Mouse (Mus musculus): ENCODE data around the gene Pim2. TPM values are rescaled to one million over a fixed set of nuclear protein-coding genes. Genes with fewer than 3 reads are reported as not detected.

The Pim2 gene
- polyA plus RNA-seq (2015; fragmentation: Nextera tagmentation; extraction: Ambion mirVana), result 25.7 and 27.0 TPM in 2 replicates

DNA sequence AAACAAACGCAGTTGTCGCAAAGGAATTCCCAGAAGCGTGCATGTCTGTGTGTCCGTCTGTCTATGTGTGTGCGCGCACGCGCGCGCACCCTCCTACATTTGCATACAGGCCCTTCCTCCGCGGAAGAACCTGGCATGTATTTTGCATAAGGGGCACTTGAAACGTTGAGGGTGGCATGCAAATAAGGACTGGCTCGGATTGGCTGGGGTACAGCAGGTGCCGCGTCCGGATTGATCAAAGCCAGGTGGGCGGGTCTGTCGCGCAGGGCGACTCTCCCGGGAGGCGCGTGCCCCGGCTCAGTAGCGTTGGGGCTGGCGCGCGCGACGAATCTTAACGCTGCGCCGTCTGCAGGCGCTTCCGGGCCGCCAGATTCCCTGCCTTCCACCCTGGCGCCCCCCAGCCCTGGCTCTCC is at the start of gene Pim2:
Gene Pim2, plus strand, starts transcription at position 256 of the 413 bp plus-strand sequence.
- 14% methylated on average over 38 of the region's 38 CpGs for WGBS
- H3K9me3 ChIP-seq (ENCODE audit: control insufficient read depth, low read length), result no peaks in the 10 kb centered on the region
- H3K27ac ChIP-seq (ENCODE audit: low read depth, low read length), result peak within 1 kb of the TSS; percentile 71
- H3K27me3 ChIP-seq (replicated peaks; ENCODE audit: control insufficient read depth, insufficient read depth, low read length), result no peaks in the 10 kb centered on the region
- H3K9ac ChIP-seq (ENCODE audit: low read depth, low read length), result peak within 1 kb of the TSS; percentile 67
- no peaks in the 10 kb centered on the region for H3K36me3 ChIP-seq (ENCODE audit: control insufficient read depth, insufficient read depth, low read length)
- peaks cover 2% of the 10 kb centered on the region for H3K4me1 ChIP-seq (ENCODE audit: control insufficient read depth, insufficient read depth, low read depth, low read length)
- ATAC-seq, result peak; percentile 91
- peak within 1 kb of the TSS; percentile 56 for H3K4me3 ChIP-seq (ENCODE audit: low read length)
- H3K4me2 ChIP-seq (ENCODE audit: low read length), result peak within 1 kb of the TSS; percentile 72

DNA sequence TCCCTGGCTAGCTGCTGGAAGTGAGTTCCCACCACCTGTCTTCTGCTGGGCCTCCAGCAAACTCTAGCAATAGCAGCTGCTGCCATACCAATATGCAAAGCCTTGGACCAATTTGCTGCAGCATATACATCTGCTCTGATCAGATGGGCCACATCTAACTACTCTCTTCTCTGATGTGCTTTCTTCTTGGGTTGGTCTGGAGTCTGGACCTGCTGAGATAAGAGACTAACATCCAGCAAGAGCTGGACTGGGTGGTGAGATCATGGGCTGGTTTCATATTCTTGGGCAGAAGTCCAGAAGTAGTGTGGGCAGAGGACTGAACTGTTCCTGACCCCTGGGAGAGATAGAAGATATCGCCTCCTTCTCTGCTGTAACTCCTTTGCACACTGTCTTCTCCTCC is 40.9 kb upstream of the Pim2 start:
- no peak for ATAC-seq
- Histone ChIP-seq H3K4me1 (ENCODE audit: control insufficient read depth, insufficient read depth, low read depth, low read length) (no peaks in the 10 kb centered on the region), H3K9me3 (ENCODE audit: control insufficient read depth, low read length) (no peaks in the 10 kb centered on the region; the same call in 1 of the 2 replicates), H3K27ac (ENCODE audit: low read depth, low read length) (no peak overlapping the region), H3K4me3 (ENCODE audit: low read length) (no peak overlapping the region), H3K4me2 (ENCODE audit: low read length) (no peak overlapping the region), H3K9ac (ENCODE audit: low read depth, low read length) (no peak overlapping the region), H3K36me3 (ENCODE audit: control insufficient read depth, insufficient read depth, low read length) (no peaks in the 10 kb centered on the region; the same call in 1 of the 2 replicates), H3K27me3 (replicated peaks; ENCODE audit: control insufficient read depth, insufficient read depth, low read length) (no peaks in the 10 kb centered on the region)
- 74% methylated on average over 1 of the region's 1 CpGs for WGBS

DNA sequence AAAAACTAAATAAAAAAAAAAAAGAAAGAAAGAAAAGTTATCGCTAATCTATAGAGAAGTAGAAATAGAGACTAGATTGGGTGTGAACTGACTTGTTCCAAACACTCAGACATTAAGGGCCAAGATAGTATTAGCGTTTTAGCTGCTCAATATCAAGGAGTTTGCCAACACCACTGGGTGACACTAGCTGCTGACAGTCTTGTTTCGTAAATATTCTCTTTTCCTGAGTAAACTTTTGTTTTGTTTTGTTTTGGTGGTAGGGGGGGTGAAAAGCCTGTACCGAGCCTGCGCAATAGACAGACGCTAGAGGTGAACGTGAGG is 37.3 kb upstream of the Pim2 start:
- Histone ChIP-seq H3K4me2 (ENCODE audit: low read length) (peak overlapping the region; percentile 54), H3K4me1 (ENCODE audit: control insufficient read depth, insufficient read depth, low read depth, low read length) (peaks cover 19% of the 10 kb centered on the region), H3K36me3 (ENCODE audit: control insufficient read depth, insufficient read depth, low read length) (no peaks in the 10 kb centered on the region; the same call in 1 of the 2 replicates), H3K9me3 (ENCODE audit: control insufficient read depth, low read length) (no peaks in the 10 kb centered on the region; the same call in 1 of the 2 replicates), H3K27ac (ENCODE audit: low read depth, low read length) (no peak overlapping the region), H3K4me3 (ENCODE audit: low read length) (peak overlapping the region; percentile 70), H3K27me3 (replicated peaks; ENCODE audit: control insufficient read depth, insufficient read depth, low read length) (no peaks in the 10 kb centered on the region), H3K9ac (ENCODE audit: low read depth, low read length) (no peak overlapping the region)
- no peak for ATAC-seq
- WGBS, result 23% methylated on average over 7 of the region's 7 CpGs

DNA sequence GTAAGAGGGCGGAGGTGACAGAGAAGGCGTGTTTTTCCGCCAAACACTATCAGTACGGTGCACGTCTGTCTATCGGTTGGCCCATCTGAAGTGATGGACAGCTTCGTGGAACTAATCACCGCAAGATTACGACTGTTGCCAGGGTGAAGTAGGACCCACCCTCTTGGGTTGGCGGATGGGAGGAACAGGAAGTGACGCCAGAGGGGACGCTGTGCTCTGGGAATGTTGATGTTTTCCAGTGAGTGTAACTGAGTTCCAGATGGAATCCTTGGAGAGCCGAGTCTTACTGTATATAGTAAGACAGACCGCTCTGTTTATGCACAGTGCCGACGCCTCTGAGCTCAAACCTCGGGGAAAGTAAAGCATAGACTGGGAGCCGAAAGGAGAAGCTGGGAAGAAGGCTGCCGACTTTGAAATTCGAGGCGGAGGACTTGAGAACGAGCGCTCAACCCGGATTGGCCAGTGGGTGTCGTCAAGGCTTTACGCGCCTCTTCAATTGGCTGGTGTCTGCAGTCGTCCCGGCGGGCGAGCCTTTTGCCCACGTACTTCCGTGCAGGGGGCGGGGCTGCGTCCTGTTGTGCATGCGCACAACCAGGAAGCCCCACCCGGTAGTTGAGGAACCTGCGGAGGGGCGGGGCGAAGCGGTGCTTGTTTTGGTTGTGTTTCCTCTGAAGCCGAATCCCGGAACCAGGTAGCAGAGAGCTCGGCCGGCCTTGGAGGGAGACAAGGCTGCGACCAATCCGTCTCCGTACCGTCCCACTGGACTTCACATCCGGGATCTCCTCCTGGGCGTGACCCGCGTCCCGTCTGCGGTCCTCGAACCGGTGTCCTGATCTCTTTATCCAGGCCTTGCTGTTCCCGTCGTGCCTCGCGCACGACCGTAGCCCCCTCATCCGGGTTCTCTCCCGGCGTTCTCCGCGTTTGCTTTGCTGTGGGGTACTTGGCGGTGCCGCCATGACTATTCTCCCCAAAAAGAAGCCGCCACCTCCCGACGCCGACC is 36.6 kb upstream of the Pim2 start, which contains the start of gene Otud5:
Gene Otud5, plus strand, starts transcription at position 202 of the 1,000 bp plus-strand sequence.
- Histone ChIP-seq H3K36me3 (ENCODE audit: control insufficient read depth, insufficient read depth, low read length) (no peaks in the 10 kb centered on the region; the same call in 1 of the 2 replicates), H3K27ac (ENCODE audit: low read depth, low read length) (peak within 1 kb of the TSS; percentile 89), H3K9me3 (ENCODE audit: control insufficient read depth, low read length) (no peaks in the 10 kb centered on the region; the same call in 1 of the 2 replicates), H3K4me1 (ENCODE audit: control insufficient read depth, insufficient read depth, low read depth, low read length) (peaks cover 19% of the 10 kb centered on the region), H3K4me2 (ENCODE audit: low read length) (peak within 1 kb of the TSS; percentile 75), H3K4me3 (ENCODE audit: low read length) (peak within 1 kb of the TSS; percentile 70), H3K9ac (ENCODE audit: low read depth, low read length) (peak within 1 kb of the TSS; percentile 82), H3K27me3 (replicated peaks; ENCODE audit: control insufficient read depth, insufficient read depth, low read length) (no peaks in the 10 kb centered on the region)
- ATAC-seq, result peak; percentile 97
- WGBS, result 20% methylated on average over 72 of the region's 74 CpGs

DNA sequence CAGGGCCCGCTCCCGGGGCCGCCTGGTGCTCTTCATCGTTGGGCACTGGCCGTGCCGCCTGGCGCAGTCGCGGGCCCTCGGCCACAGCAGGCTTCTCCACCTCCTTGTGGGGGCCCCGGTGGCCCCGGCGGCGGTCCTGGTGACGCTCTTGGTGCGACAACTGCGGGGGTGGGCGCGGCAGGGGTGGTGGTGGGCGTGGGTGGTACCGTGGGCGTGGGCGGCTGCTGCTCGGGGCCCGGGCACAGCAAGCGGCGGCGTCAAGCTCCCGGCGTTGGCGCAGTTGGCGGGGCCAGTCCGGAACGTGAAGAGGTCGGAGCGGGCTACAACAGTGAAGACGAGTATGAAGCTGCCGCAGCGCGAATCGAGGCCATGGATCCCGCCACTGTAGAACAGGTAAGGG is 35.7 kb upstream of the Pim2 start:
- Histone ChIP-seq H3K4me1 (ENCODE audit: control insufficient read depth, insufficient read depth, low read depth, low read length) (peaks cover 19% of the 10 kb centered on the region), H3K4me3 (ENCODE audit: low read length) (peak overlapping the region; percentile 70), H3K9ac (ENCODE audit: low read depth, low read length) (peak overlapping the region; percentile 82), H3K9me3 (ENCODE audit: control insufficient read depth, low read length) (no peaks in the 10 kb centered on the region; the same call in 1 of the 2 replicates), H3K27me3 (replicated peaks; ENCODE audit: control insufficient read depth, insufficient read depth, low read length) (no peaks in the 10 kb centered on the region), H3K36me3 (ENCODE audit: control insufficient read depth, insufficient read depth, low read length) (no peaks in the 10 kb centered on the region), H3K4me2 (ENCODE audit: low read length) (peak overlapping the region; percentile 75), H3K27ac (ENCODE audit: low read depth, low read length) (peak overlapping the region; percentile 89)
- no peak for ATAC-seq
- 14% methylated on average over 25 of the region's 42 CpGs for WGBS

DNA sequence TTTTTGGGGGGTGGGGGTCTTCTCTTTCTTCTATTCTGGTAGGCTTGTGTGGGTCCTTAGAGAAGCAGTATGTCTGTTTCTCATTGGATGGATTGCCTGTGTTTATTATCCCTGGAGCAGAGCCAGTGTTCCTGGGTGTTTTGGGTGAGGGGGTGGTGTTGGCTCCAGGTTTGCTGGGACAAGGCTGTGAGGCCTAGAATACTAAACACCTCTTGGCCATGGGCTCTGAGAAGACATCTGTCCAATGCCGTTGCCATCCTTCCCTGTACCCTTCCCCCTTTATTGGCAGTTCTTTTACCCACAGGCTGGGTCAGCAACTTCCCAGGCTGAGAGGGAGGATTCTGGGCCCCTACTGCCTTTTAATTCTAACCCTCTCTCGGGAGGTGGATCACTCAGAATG is 30.2 kb upstream of the Pim2 start:
- H3K27ac ChIP-seq (ENCODE audit: low read depth, low read length), result no peak overlapping the region

DNA sequence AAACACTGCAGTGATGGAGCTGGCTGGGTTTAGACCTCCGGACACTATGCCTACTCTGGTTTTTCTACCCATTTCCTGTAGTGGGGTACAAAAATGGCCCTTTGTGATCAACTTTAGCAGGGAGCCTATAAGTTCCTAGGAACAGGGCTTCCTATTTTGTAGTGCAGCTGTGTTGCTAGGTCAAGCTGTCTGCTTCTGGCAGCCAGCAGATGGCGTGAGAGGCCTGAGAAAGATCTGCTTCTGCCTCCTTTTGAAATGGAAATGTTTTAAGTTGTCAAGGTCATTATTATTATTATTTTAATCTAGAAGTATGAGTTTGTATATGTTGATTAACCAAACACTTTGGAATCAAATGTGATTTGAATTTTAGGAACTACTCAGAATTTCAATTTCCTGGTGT is 23.5 kb upstream of the Pim2 start:
- Histone ChIP-seq H3K9me3 (ENCODE audit: control insufficient read depth, low read length) (no peaks in the 10 kb centered on the region), H3K9ac (ENCODE audit: low read depth, low read length) (no peak overlapping the region), H3K4me3 (ENCODE audit: low read length) (no peak overlapping the region), H3K36me3 (ENCODE audit: control insufficient read depth, insufficient read depth, low read length) (no peaks in the 10 kb centered on the region), H3K27ac (ENCODE audit: low read depth, low read length) (no peak overlapping the region), H3K27me3 (replicated peaks; ENCODE audit: control insufficient read depth, insufficient read depth, low read length) (no peaks in the 10 kb centered on the region), H3K4me2 (ENCODE audit: low read length) (no peak overlapping the region), H3K4me1 (ENCODE audit: control insufficient read depth, insufficient read depth, low read depth, low read length) (no peaks in the 10 kb centered on the region)
- WGBS, result 50% methylated on average over 2 of the region's 2 CpGs
- no peak for ATAC-seq

More for the DNA sequence above, 30.2 kb upstream of the Pim2 start:
- Histone ChIP-seq H3K9me3 (ENCODE audit: control insufficient read depth, low read length) (no peaks in the 10 kb centered on the region), H3K9ac (ENCODE audit: low read depth, low read length) (no peak overlapping the region), H3K27me3 (replicated peaks; ENCODE audit: control insufficient read depth, insufficient read depth, low read length) (no peaks in the 10 kb centered on the region), H3K4me1 (ENCODE audit: control insufficient read depth, insufficient read depth, low read depth, low read length) (peaks cover 18% of the 10 kb centered on the region), H3K36me3 (ENCODE audit: control insufficient read depth, insufficient read depth, low read length) (no peaks in the 10 kb centered on the region), H3K4me3 (ENCODE audit: low read length) (no peak overlapping the region), H3K4me2 (ENCODE audit: low read length) (no peak overlapping the region)
- ATAC-seq, result peak; percentile 90
- 56% methylated on average over 2 of the region's 2 CpGs for WGBS

DNA sequence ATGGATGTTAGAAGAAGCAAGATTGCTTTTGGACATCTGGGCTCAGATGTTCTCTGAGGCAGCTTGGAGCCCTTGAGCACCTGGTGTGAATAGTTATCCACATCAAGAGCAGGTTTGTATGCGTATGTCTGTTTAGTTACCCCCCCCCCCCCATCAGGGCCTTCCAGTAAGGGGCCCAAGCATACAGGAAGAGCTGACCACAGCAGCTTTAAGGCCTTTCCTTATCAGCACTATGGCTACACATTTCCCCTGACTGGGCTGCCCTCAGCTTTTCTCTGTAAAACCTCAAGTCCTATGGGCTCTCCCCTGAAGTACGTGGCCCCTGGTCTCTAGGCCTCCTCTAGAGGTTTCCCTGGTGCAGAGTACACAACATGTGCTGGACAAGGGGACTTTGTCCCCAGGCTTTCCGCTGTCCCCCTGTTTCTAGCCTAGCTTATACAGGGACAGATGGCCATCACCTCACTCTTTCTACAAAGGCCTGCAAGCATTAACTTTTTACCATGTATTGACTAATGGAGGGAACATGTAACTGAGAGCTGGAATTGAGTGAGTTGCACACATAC is 18.8 kb upstream of the Pim2 start:
- no peak overlapping the region for H3K9ac ChIP-seq (ENCODE audit: low read depth, low read length)
- no peak overlapping the region for H3K4me2 ChIP-seq (ENCODE audit: low read length)
- no peak for ATAC-seq
- H3K27ac ChIP-seq (ENCODE audit: low read depth, low read length), result no peak overlapping the region
- no peaks in the 10 kb centered on the region for H3K9me3 ChIP-seq (ENCODE audit: control insufficient read depth, low read length)
- no peaks in the 10 kb centered on the region for H3K36me3 ChIP-seq (ENCODE audit: control insufficient read depth, insufficient read depth, low read length)
- H3K4me1 ChIP-seq (ENCODE audit: control insufficient read depth, insufficient read depth, low read depth, low read length), result no peaks in the 10 kb centered on the region
- WGBS, result 92% methylated on average over 3 of the region's 3 CpGs
- no peaks in the 10 kb centered on the region for H3K27me3 ChIP-seq (replicated peaks; ENCODE audit: control insufficient read depth, insufficient read depth, low read length)
- H3K4me3 ChIP-seq (ENCODE audit: low read length), result no peak overlapping the region

DNA sequence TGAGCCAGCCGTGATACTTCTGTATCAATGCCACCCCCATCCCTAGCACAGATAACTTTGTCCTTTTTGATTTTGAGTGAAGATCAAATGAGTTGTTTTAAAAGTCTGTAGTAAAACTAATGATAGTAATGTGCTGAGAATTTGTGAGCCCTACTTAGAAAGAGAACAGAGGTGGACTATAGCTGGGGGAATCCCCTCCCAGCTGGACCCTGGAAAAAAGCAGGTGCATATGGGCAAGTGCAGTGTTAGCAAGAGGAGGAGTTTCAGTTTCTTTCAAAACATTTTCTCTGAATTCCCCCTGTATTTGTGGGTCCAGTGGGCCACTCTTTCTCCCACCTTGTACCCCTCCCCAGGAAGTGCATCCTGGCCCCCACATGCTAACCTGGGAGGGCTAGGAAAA is 14.9 kb upstream of the Pim2 start:
- ATAC-seq, result no peak
- 93% methylated on average over 1 of the region's 1 CpGs for WGBS
- H3K9me3 ChIP-seq (ENCODE audit: control insufficient read depth, low read length), result no peaks in the 10 kb centered on the region

More for the DNA sequence above, 14.9 kb upstream of the Pim2 start:
- H3K4me2 ChIP-seq (ENCODE audit: low read length), result no peak overlapping the region
- H3K27me3 ChIP-seq (replicated peaks; ENCODE audit: control insufficient read depth, insufficient read depth, low read length), result no peaks in the 10 kb centered on the region
- H3K4me1 ChIP-seq (ENCODE audit: control insufficient read depth, insufficient read depth, low read depth, low read length), result no peaks in the 10 kb centered on the region
- H3K36me3 ChIP-seq (ENCODE audit: control insufficient read depth, insufficient read depth, low read length), result 0 out of 2 replicates have a peak, but pooled peaks cover 4% of the 10 kb centered on the region
- no peak overlapping the region for H3K27ac ChIP-seq (ENCODE audit: low read depth, low read length)
- H3K9ac ChIP-seq (ENCODE audit: low read depth, low read length), result no peak overlapping the region
- no peak overlapping the region for H3K4me3 ChIP-seq (ENCODE audit: low read length)
